Mouse (Mus musculus) cerebral cortex, adult 2 months (tissue): ENCODE measurements around the gene Fam76a.

Source experiments
- WGBS: fragments of 180-500 bp; shearing (Covaris S2); methylation state at CpG from one replicate; pipeline ENCODE4 v1.1.7; 2018; 5-methylcytosine and 5-hydroxymethylcytosine counted together

Gene Fam76a

DNA sequence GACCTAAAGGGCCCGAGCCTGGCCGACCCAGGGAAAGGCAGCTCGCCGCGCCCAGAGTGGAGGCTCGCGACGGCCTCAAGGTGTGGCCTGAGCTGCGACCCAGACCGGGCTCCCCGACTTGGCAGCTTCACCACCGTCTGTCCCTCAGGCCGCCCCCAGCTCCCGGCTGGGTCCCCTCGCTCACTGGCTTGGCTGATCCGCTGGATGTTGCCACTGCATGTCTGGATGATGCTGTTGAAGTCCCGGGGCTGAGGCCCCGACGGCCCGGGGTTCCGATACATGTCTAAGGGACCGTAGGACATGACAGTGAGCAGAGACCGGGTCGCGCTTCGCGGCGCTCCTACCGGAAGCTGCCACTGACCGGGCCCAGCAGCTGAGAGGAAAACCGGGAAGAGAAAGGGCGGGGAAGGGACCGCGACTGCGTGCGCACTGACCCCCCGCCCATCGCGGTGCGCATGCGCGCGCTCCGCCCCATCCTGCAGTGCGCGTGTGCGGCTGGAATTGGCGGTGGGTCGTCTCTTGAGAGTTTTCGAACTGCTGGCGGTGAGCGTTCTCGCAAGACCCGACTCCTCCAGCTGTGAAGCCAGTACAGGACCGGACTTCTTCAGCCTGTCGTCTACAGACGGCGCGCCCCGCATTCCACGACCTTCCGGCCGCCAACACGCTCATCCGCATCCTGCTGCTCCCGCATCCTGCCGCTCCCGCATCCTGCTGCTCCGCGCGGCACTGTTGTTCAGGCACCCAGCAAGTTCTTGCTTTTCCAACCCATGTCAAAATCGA lies 38.1 kb downstream of the Fam76a start, which contains the start of gene Stx12:
Gene Stx12, minus strand, starts transcription at position 446 of the 780 bp plus-strand sequence.
- under 1% methylated on average over 72 of the region's 72 CpGs for WGBS

DNA sequence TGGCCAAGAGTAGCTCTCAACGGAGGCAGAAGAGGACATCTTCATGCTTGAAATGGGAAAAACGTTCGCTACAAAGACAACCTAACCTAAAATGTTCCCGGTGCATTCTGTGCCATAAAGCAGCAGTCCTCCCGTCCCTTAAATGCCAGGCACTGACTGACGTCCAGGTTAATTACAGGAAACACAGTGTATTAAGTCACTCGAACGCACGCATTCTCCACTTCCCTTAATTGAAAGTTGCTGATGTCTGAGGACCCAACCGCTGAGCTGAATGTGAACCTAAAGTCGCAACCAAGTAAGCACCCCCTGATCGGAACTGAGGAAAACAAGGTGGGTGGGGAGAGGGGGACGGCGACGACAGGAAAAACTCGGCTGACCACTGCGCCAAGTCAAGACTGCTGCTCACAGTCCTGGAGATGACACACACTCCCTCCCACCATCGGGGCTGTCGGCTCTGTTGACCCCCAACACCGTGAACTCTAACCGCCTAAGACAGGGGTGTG lies 38.7 kb downstream of the Fam76a start:
- 1% methylated on average over 21 of the region's 21 CpGs for WGBS

DNA sequence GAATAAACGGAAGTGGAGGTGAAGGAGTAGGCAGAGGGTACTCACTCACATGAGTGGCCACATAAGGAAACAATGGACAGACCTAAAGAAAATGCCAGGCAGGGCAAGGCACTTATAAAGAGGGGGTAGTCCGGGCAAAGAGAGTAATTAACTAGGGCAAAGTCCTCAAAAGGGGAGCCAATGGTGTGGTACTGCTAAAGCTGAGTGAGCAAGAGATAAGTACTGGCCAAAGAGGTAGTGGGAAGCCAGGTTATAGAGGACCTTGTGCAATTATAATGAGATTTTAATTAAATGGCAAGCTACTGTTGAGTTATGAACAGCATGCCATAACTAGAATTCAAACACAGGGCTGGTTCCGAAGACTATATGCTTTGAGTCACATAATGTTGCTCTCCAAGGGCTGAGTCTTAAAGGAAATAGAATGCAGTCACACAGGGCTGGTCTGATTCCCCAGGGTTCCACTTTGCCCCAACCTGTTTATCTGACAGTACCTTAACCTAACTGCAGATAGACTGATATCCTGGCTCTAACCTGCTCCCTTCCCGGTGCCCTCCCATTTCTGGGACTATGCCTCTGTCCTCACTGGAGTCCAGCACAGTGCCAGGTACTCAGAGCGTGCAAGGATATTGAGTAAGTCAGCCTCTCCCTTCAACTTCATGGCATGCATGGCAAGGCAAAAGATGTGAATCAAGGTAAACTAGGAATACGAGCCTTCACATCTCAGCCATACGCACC lies 47.8 kb downstream of the Fam76a start:
- 87% methylated on average over 7 of the region's 7 CpGs for WGBS

DNA sequence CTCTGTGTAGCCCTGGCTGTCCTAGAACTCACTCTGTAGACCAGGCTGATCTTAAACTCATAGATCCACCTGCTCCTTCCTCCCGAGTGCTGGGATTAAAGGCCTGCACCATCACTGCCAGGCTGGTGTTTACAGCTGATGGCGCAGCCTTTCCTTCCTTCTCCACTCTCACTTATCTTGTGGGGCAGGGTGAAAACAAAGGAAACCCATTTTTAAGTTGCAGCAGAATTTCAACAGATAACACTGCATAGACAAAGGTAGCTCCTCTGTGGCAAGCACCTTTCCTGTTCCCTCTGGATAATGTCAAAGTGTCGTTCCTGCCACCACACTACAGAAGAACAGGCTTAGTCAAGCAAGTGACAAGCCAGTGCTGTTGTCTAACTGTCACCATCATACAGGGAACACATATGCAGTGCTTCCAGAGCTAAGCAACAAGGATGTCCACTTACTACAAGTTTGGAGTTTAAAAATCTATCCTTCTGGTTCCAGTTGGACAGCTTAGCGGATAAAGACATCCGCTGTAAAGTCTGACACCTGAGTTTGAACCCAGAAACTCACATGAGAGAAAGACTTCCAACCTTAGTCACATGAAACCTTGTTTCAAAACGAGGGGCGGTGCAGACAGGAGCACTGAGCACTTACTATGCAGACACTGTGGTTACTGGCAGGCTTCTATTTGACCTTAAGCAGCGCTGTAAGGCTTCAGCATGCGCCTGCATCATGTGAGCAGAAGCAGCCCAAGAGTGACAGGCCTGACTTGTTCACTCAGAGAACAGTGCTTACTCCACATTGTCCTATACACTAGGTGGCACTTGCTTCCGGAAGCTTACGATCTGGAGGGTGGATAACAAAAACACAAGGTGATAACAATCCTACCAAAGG lies 48.6 kb downstream of the Fam76a start:
- WGBS = 77% methylated on average over 11 of the region's 11 CpGs

DNA sequence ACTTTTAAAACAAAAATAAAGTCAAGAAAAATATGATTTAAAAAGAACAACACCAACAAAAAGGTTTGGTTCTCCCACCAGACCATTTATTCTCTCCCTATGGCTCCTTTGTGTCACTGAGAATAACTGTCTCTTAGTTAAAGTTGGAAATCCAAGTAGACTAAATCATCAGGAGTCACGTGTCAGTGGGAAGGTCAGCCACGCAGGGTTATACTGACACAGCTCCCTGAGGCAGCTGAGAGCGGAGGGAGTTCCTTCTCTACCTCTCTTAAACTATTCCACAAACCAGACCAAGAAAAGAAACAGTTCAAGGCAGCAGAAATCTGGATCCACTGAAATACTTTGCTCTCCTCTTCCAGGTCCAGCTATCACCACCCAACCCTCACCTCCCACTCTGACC lies 51.2 kb downstream of the Fam76a start:
- 97% methylated on average over 3 of the region's 3 CpGs for WGBS

DNA sequence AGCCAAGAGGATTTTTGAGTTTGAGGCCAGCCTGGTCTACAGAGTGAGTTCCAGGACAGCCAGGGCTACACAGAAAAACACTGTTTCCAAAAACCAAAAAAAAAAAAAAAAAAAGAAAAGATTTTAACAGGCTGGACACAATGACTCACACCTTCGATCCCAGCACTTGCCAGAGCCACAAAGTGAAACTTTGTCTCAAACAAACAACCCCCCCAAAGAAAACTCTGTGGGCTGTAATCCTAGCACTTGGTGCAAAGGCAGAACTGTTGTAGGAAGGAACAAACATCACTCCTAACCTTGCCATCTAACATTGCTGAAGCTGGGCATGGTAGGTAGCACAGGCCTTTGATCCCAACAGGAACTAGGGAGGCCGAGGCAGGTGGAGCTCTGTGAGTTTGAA lies 57.5 kb downstream of the Fam76a start:
- 77% methylated on average over 2 of the region's 2 CpGs for WGBS

DNA sequence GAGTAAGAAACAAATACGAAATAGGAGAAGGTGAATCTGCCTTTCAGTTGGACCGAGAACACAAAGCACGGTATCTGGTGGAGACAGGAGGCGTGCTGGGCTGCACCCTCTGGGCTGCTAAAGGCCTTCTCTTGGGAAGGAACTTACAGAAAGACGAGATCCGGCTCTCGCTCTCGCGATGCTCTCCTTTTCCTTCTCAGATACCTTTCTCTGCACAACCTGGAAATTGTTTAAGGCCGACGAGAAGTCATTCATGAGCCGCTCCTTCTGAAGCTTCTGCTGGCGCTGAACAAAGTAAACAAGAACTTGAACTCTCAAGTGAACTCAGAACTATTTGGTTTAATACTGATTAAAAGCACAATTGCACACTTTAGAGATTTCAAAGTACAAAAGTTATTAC lies 59.3 kb downstream of the Fam76a start:
- WGBS = 86% methylated on average over 13 of the region's 13 CpGs

DNA sequence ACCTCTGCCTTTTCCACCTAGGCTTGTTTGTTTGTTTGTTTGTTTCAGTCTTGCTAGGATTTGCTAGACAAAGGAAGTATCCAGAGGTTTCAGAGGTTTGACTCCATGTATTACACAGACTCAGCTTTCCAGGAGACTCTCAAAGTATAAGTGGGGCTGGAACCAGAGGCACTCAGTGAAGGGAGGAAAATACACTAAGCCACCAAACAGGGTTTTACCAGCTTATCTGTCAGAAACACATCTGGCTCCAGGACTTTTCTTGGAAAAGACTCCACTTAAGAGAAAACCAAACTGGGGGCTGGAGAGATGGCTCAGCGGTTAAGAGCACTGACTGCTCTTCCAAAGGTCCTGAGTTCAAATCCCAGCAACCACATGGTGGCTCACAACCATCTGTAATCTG lies 61.5 kb downstream of the Fam76a start:
- WGBS = 94% methylated on average over 1 of the region's 1 CpGs
